Mouse (Mus musculus) heart, embryonic 15.5 days (tissue): ENCODE measurements around the gene Trim9. TPM values are rescaled to one million over a fixed set of nuclear protein-coding genes. Genes with fewer than 3 reads are reported as not detected.

Experiments
- ATAC-seq: fragments of 200-750 bp; cut with Nextera tagmentation; replicated peaks from 2 replicates; pipeline ENCODE4 v1.8.0; 2017; ENCODE audit warnings: low read depth, moderate TSS enrichment; ENCODE audit not compliant: insufficient number of reproducible peaks, insufficient read depth, low FRiP score
- H3K27ac ChIP-seq: fragments of 300-500 bp; sonication (generic); 2 replicates; pipeline ENCODE4 v1.5.1; 2015; ENCODE audit warnings: mild to moderate bottlenecking, inconsistent platforms
- H3K27me3 ChIP-seq: fragments of 300-500 bp; sonication (generic); 2 replicates; pipeline ENCODE4 v1.6.1; 2015; ENCODE audit warnings: inconsistent platforms
- H3K36me3 ChIP-seq: fragments of 300-500 bp; sonication (generic); 2 replicates; pipeline ENCODE4 v1.6.1; 2015; ENCODE audit warnings: mild to moderate bottlenecking, inconsistent platforms
- H3K4me1 ChIP-seq: fragments of 300-500 bp; sonication (generic); replicated peaks from 2 replicates; pipeline ENCODE4 v1.6.1; 2015; ENCODE audit warnings: inconsistent platforms
- H3K4me2 ChIP-seq: fragments of 300-500 bp; sonication (generic); 2 replicates; pipeline ENCODE4 v1.6.1; 2015; ENCODE audit warnings: inconsistent platforms, mild to moderate bottlenecking, moderate library complexity
- H3K4me3 ChIP-seq: fragments of 300-500 bp; sonication (generic); 2 replicates; pipeline ENCODE4 v1.5.1; 2015; ENCODE audit warnings: mild to moderate bottlenecking, inconsistent platforms
- H3K9ac ChIP-seq: fragments of 300-500 bp; sonication (generic); 2 replicates; pipeline ENCODE4 v1.6.1; 2015; ENCODE audit warnings: mild to moderate bottlenecking, inconsistent platforms
- H3K9me3 ChIP-seq: fragments of 300-500 bp; sonication (generic); replicated peaks from 2 replicates; pipeline ENCODE4 v1.6.1; 2016; ENCODE audit warnings: inconsistent platforms
- WGBS: fragments of 180-500 bp; shearing (Covaris S2); methylation state at CpG from one replicate; pipeline ENCODE4 v1.1.7; 2015; ENCODE audit warnings: mixed read lengths; 5-methylcytosine and 5-hydroxymethylcytosine counted together
- polyA plus RNA-seq: library from polyadenylated mRNA; unstranded; fragments of >200 nt; fragmentation: Nextera tagmentation; extraction: Ambion mirVana; gene quantifications from 2 replicates; pipeline ENCODE4 v1.2.1, GENCODE M21; 2015

The Trim9 gene
- polyA plus RNA-seq, 1 experiment from 2014 or later = 0.25 TPM

DNA sequence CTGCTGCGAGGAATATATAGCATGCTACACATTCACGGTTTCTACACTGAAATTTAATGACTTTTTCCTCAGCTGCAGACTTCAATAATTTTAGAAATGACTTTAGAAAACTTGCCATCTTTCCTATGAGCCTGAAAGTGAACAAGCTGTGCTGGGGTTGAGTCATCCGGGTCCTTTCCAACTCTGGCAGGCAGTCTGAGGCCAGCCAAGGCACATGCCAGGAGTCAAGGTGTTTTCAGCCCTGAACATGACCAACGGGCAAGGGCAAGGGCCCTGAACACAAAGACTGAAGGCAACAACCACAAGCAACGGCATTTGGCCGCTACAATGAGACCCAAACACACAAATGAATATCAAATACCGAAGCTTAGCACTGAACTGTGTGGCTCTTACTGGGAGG lies 21.6 kb downstream of the Trim9 start:
- Histone ChIP-seq H3K36me3 (no peaks in the 10 kb centered on the region), H3K4me3 (no peak overlapping the region), H3K27ac (no peak overlapping the region), H3K4me2 (no peak overlapping the region), H3K4me1 (peaks cover 9% of the 10 kb centered on the region), H3K27me3 (no peaks in the 10 kb centered on the region), H3K9ac (no peak overlapping the region), H3K9me3 (no peaks in the 10 kb centered on the region)
- 82% methylated on average over 7 of the region's 7 CpGs for WGBS
- ATAC-seq = no peak

GRCm38 (mm10) chr12:70322790-70323189 lies 24.6 kb downstream of the Trim9 start:
- no peak overlapping the region for H3K27ac ChIP-seq
- WGBS = 71% methylated on average over 1 of the region's 1 CpGs

DNA sequence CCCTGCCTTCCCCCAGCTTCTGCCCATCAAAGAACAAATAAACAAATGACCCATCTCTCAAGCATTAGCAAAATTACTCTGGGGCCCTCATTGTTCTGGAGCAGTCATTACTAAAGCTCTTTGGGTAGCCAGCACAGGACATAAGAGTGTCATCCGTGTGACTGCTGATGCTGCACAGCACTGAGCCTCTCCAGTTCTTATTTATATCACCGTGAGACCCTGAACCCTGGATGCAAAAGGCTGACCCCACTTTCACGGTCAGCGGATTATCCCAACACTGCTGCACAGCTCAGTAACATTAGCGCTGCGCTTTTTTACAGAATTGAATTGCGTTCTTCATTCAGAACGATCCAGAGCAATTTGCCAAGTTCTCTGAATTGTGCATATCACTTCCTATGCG lies 31.3 kb downstream of the Trim9 start:
- Histone ChIP-seq H3K27ac (no peak overlapping the region), H3K4me3 (no peak overlapping the region), H3K4me1 (no peaks in the 10 kb centered on the region), H3K9ac (no peak overlapping the region), H3K9me3 (no peaks in the 10 kb centered on the region), H3K4me2 (no peak overlapping the region), H3K27me3 (no peaks in the 10 kb centered on the region), H3K36me3 (no peaks in the 10 kb centered on the region)
- WGBS = 81% methylated on average over 9 of the region's 9 CpGs
- ATAC-seq = no peak

More at GRCm38 (mm10) chr12:70322790-70323189, 24.6 kb downstream of the Trim9 start:
- Histone ChIP-seq H3K9ac (no peak overlapping the region), H3K4me2 (no peak overlapping the region), H3K4me1 (no peaks in the 10 kb centered on the region), H3K27me3 (no peaks in the 10 kb centered on the region), H3K9me3 (no peaks in the 10 kb centered on the region), H3K4me3 (no peak overlapping the region), H3K36me3 (no peaks in the 10 kb centered on the region)
- no peak for ATAC-seq

GRCm38 (mm10) chr12:70307881-70308280 lies 39.5 kb downstream of the Trim9 start:
- Histone ChIP-seq H3K9me3 (no peaks in the 10 kb centered on the region), H3K4me3 (no peak overlapping the region), H3K4me1 (no peaks in the 10 kb centered on the region), H3K9ac (no peak overlapping the region), H3K4me2 (no peak overlapping the region), H3K27me3 (no peaks in the 10 kb centered on the region), H3K36me3 (no peaks in the 10 kb centered on the region), H3K27ac (no peak overlapping the region)
- 79% methylated on average over 7 of the region's 7 CpGs for WGBS
- ATAC-seq = no peak

DNA sequence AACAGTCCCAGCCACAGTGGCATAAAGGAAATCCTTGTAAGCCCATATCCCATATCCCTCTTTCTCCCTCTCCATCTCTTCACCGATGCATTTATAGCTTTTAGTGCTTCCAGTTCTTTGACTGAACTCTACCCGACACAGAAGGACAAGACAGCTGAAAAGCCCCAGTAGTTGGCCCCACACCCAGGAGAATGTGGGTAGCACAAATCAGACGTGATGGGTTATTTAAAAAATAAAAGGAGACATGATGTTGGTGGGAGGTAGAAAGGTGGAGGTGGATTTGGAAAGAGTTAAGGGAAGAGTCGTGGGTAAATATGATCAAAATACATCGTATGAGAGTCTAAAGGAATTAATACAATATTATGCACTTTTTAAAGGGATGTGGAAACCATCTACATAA lies 40.4 kb downstream of the Trim9 start:
- H3K4me2 ChIP-seq = no peak overlapping the region
- no peak for ATAC-seq
- H3K9me3 ChIP-seq = no peaks in the 10 kb centered on the region
- no peak overlapping the region for H3K4me3 ChIP-seq
- no peaks in the 10 kb centered on the region for H3K27me3 ChIP-seq
- 76% methylated on average over 5 of the region's 5 CpGs for WGBS
- H3K36me3 ChIP-seq = no peaks in the 10 kb centered on the region
- no peak overlapping the region for H3K9ac ChIP-seq
- no peak overlapping the region for H3K27ac ChIP-seq
- H3K4me1 ChIP-seq = no peaks in the 10 kb centered on the region

GRCm38 (mm10) chr12:70304014-70304413 lies 43.4 kb downstream of the Trim9 start:
- H3K9me3 ChIP-seq = no peaks in the 10 kb centered on the region
- H3K36me3 ChIP-seq = no peaks in the 10 kb centered on the region
- WGBS = 79% methylated on average over 6 of the region's 6 CpGs
- no peak overlapping the region for H3K4me3 ChIP-seq
- no peak overlapping the region for H3K4me2 ChIP-seq
- H3K27me3 ChIP-seq = no peaks in the 10 kb centered on the region
- no peaks in the 10 kb centered on the region for H3K4me1 ChIP-seq
- no peak overlapping the region for H3K9ac ChIP-seq
- no peak for ATAC-seq
- H3K27ac ChIP-seq = no peak overlapping the region

DNA sequence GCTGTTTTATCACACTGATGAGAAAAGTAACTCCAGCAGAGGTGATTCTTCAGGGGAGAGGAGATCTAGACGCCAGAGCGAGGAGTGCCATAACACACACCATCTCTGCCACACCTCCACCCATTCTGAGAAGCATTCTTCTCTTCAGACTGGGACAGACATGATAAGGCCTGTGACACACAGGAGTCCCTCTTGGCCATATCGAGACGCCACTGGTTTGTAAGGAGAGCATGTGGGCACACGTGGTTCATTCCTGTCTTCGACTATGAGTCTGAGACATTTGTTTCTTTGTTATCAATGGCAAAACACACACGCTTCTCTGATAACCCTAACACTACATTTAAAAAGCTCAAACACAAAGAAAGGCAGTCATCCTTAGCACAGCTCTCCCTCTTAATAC lies 43.9 kb downstream of the Trim9 start:
- H3K27ac ChIP-seq = no peak overlapping the region
- no peak for ATAC-seq
- no peak overlapping the region for H3K4me2 ChIP-seq
- no peak overlapping the region for H3K4me3 ChIP-seq
- H3K4me1 ChIP-seq = no peaks in the 10 kb centered on the region
- no peaks in the 10 kb centered on the region for H3K9me3 ChIP-seq
- H3K36me3 ChIP-seq = no peaks in the 10 kb centered on the region
- whole genome bisulfite sequencing = 49% methylated on average over 7 of the region's 7 CpGs
- H3K27me3 ChIP-seq = no peaks in the 10 kb centered on the region
- H3K9ac ChIP-seq = no peak overlapping the region

DNA sequence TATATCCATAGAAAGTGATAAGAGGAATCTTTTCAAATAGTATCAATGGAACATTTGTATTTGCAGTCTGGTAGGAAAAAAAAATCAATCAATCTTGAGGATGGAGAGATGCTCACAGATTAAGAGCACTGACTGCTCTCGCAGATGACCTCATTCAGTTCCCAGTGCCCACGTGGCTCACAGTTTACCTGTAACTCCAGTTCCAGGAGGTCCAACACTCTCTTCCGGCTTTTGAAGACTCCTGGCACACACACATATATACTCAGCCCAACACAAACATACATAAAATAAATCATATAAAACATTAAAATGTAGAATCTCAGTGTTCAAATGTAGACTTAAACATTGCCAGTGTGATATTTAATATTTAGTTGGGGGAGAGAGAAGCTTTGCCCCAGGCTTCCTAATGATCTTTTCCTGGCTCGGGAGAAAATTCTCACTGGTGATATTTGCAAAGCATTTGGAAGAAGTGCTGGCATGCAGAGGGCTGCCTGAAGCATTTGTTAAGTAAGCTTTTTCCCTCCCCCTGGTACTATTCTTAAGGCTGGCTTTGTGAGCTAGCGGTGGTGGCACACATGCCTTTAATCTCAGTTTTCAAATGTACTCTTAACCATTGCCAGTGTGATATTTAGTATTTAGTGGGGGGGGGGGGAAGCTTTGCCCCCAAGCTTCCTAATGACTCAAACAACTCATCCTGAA lies 45.2 kb downstream of the Trim9 start:
- Histone ChIP-seq H3K36me3 (no peaks in the 10 kb centered on the region), H3K4me3 (no peak overlapping the region), H3K4me2 (no peak overlapping the region), H3K9me3 (no peaks in the 10 kb centered on the region), H3K27me3 (no peaks in the 10 kb centered on the region), H3K4me1 (no peaks in the 10 kb centered on the region), H3K9ac (no peak overlapping the region), H3K27ac (no peak overlapping the region)
- no peak for ATAC-seq
- WGBS = 58% methylated on average over 5 of the region's 5 CpGs

GRCm38 (mm10) chr12:70293927-70294684 lies 53.3 kb downstream of the Trim9 start:
- Histone ChIP-seq H3K27ac (no peak overlapping the region), H3K9ac (no peak overlapping the region), H3K4me3 (no peak overlapping the region), H3K4me1 (no peaks in the 10 kb centered on the region), H3K4me2 (no peak overlapping the region), H3K27me3 (no peaks in the 10 kb centered on the region), H3K36me3 (no peaks in the 10 kb centered on the region), H3K9me3 (no peaks in the 10 kb centered on the region)
- no peak for ATAC-seq
- WGBS = 72% methylated on average over 5 of the region's 5 CpGs

DNA sequence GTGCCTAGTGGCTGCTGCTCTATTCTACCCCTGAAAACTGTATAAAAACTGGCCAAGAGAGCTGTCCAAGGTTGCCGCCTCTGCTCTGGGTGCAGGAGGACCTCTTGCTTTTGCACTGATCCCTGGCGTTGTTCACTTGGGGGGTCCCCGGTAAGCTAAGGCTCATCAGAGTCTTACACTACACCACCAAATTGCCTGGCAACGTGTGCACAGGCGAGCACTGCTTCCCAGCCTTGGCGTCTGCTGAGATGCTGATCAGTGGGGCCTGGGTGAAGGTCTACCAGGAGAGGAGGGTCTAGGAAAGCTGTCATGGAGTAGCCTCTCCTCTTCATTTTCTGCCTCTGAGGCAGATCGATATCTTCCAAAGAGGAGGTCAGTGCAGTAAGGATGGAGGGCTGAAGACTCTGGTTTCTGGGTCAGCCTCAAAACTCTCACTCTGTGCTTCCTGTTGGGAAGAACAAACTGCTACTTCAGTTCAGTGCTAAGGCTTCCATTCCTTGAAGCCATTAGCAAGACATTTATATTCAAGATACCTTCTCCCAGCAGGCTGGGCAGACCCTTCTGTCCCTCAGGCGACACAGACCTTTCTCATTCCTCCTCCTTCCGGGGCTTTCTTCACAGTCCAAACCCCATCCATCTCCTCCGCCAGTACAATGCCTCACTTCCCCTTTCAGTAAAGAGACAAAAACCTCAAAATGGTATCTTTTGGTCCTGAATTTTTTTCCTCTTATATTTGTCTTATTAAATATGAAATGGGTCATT lies 54.1 kb downstream of the Trim9 start:
- Histone ChIP-seq H3K4me3 (no peak overlapping the region), H3K27ac (no peak overlapping the region), H3K27me3 (no peaks in the 10 kb centered on the region), H3K9me3 (no peaks in the 10 kb centered on the region), H3K36me3 (no peaks in the 10 kb centered on the region), H3K4me1 (no peaks in the 10 kb centered on the region), H3K4me2 (no peak overlapping the region), H3K9ac (no peak overlapping the region)
- ATAC-seq = no peak
- WGBS = 86% methylated on average over 10 of the region's 10 CpGs

DNA sequence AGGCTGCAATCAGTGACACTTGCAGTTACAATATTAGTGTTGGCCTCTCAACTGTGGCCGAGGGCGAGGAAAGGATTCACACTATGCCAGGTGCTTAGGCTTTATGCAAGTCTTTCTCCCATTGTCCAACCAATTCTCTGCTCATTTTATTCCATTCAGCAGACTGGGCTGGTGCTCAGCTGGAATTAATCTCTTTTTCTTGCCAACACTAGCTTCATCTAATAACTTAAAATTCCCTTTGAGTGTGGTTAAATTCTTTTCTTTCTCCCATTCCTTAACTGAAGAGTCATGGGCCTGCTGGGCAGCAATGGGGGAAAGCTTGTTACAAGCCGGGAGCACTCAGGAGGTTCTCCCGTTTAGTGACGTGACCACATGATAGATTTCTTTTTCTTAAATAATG lies 61.9 kb downstream of the Trim9 start:
- ATAC-seq = no peak
- no peaks in the 10 kb centered on the region for H3K27me3 ChIP-seq
- H3K9me3 ChIP-seq = no peaks in the 10 kb centered on the region
- no peak overlapping the region for H3K27ac ChIP-seq
- no peaks in the 10 kb centered on the region for H3K4me1 ChIP-seq
- WGBS = 88% methylated on average over 5 of the region's 5 CpGs
- no peak overlapping the region for H3K9ac ChIP-seq
- no peak overlapping the region for H3K4me2 ChIP-seq
- H3K4me3 ChIP-seq = no peak overlapping the region
- no peaks in the 10 kb centered on the region for H3K36me3 ChIP-seq
